Mouse (Mus musculus): ENCODE results near the gene Rptor.

The Rptor gene

DNA sequence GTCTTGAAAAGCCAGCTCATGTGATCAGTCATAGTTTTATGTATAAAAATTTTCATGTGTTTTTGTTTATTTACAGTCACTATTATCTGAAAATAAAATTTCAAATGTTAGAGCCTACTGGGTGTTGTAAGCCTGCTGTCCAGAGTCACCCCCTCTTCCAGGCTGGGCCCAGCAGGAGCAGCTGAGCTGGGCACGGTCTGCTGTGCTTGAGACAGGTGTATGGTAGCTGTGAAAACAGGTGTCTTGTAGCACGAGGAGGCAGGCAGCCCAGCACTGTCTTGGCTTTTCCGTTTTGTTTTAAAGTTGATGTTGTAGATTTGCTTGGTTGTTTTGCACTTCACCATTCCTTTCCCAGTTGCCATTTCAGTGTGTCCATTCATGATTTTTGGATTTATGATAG, 87.2 kb downstream of the Rptor start:
- DNase-seq (ENCODE audit: low spot score): no peak

DNA sequence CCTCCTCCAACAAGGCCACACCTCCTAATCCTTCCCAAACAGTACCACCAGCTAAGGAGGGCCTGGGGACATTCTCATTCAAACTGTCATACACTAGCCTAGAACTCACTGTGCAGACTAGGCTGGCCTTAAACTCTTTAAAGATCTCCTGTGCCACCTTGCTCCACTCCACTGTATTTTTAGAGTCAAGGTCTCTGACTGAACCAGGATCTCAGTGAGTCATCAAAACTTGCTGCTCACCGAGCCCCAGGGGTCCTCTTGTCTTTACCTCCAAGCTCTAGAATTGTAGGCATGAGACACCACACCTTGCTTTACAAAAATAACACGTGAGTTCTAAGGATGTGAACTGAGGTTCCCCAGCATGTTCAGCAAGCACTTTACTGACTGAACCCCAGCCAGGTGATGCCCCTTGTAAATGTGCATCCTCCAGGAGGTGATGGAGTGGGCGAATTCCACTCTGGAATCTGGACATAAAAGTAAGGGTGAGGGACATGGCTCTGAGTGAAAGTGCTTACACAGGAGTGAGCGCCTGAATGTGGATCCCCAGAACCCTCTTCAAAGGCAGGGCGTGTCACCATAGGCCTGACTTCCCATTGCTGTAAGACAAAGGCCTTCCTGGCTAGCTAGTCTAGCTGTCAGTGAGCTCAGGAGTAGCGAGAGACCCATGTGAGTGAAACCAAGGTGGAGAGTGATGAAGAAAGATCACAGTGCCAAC, 89.6 kb downstream of the Rptor start:
- DNase-seq (ENCODE audit: low spot score): no peak

DNA sequence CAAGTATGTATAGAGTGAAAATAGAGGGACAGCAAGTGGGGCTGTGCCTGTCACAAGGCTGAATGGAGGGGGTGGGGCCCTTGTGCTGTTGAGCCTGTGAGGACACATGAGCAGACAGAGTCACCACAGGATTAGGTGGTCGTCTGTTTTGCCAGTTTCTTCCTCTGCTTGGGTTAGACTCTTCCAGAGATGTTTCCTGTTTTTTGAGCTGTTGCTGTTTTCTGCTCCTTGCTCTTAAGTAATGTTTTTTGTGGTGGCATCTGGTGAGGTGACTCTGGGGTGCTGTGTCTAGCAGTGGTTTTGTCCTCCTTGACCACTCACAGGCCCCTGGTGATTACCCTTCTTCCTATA, 90.2 kb downstream of the Rptor start:
- no peak for DNase-seq (ENCODE audit: low spot score)

DNA sequence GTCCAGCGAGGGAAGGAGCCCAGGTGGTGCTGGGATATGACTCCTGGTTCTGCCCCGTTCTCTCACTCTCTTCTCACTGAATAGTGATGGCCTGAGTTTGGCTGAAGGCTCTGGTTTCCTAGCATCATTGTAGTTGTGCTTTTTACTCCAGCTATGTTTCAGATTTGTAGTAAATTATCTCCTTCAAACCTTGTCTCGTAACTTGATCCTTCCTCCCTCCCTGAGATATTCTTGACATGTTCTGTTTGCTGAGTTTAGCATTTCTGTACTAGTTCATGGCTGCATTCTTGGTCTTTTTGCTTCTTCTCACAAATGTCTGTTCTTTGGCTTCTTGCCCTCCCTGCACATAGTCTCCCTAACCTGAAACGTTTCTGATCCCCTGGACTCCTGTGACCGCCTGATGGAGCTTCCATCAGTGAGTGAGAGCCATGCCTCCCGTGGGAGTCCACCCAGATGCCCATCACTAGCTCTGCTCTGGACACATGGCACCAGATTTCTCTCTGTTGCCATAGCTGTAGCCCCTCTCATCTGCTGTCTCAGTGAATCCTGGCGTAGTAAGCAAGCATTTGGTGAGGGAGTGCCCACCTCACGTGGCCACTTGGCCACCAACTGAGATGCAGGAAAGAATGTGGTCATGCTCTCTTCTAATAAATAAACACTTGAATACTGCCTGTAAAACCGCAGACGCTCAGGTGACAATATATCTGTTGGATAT, 91.6 kb downstream of the Rptor start:
- no peak for DNase-seq (ENCODE audit: low spot score)

GRCm38 (mm10) chr11:119696401-119696800, 93.7 kb downstream of the Rptor start:
- DNase-seq (ENCODE audit: low spot score): no peak

GRCm38 (mm10) chr11:119705381-119706066, 102.8 kb downstream of the Rptor start:
- no peak for DNase-seq (ENCODE audit: low spot score)

GRCm38 (mm10) chr11:119707259-119707658, 104.6 kb downstream of the Rptor start:
- peak; percentile 13 for DNase-seq (ENCODE audit: low spot score)

DNA sequence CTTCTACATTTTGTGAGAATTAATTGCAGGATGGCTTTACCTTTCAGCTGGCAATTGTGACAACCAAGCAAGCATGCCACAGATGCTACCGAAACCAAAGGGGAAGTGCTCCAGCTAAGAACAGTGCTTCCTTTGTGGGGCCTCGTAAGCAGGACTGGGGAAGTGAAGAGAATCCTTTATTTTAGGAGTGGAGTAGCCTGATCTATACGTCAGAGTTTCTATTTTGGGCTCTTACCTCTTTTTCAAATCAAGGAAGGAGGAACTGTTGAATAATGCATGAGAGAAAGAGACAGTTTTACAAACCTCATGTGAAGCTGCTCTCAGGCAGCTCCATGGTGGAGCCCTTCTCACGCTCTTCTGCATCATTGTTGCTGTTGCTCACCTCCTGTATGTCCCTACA, 106.5 kb downstream of the Rptor start:
- no peak for DNase-seq (ENCODE audit: low spot score)

- DNase-seq (ENCODE audit: low spot score): peak; percentile 51
These were observed 107.6 kb downstream of the Rptor start for GRCm38 (mm10) chr11:119710338-119710737.

GRCm38 (mm10) chr11:119710822-119711221, 108.1 kb downstream of the Rptor start:
- DNase-seq (ENCODE audit: low spot score): peak; percentile 39

GRCm38 (mm10) chr11:119715437-119715836, 112.7 kb downstream of the Rptor start:
- no peak for DNase-seq (ENCODE audit: low spot score)

- DNase-seq (ENCODE audit: low spot score): no peak
These were observed 113.3 kb downstream of the Rptor start for GRCm38 (mm10) chr11:119715841-119716596.

- DNase-seq (ENCODE audit: low spot score): no peak
These were observed 115.4 kb downstream of the Rptor start for GRCm38 (mm10) chr11:119718115-119718514.

DNA sequence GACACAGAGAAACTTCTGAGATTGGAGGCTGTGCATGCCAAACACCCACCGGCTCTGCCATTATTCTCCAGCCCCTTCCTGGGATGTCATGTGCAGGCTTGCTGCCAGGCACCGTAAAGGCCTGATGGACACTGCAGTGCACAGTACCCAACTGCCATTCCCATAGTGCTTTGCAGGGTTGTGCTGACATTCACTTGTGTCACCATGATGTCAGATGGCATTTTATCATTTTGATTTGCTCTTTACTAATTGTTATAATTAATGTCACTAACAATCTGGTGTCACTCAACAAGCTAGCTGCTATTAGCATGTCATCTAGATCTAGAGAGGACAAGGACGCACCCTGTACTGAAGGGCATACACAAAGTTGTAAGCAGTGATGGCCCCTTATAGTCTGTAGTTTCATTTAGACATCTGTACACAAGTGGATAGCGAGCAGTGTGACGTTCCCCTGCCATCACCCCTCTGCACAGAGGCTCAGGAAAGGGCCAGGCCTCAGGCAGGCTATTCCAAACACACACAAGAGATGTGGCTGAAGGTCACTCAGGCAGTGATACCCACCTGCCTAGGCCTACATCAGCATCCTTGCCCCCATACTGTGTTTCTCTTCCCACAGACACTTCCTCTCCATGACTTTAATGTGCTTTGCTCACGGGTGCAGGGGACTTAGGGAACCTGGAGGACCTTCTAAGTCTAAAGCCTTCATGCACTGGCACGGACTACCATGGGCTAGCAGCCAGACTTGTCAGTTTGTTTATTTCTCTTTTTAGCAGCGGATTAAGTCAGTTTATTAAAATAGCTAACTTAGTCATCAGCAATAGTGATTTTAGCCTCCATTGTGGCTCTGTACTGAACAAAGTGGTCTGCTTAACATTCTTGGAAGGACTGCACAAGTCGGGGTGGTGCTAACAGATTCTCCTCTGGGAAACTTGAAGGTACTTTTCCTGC, 117.7 kb downstream of the Rptor start:
- peak; percentile 70 for DNase-seq (ENCODE audit: low spot score)

DNA sequence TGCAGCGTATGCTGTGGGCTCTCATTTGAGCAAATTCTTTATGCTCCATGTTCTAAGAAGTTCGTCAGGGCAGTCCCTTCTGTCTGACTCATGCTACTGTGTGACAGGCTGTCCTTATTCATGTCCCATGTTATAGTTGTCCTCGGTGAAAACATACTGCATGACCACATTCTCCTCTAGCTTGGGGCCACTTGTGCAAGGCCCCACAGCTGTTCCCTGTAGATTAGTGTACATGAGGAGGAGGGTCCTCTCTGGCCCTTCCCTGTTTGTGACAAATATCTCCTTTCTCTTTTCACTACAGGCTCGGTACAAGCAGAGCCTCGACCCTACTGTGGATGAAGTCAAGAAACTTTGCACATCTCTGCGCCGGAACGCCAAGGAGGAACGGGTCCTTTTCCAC, 122.0 kb downstream of the Rptor start:
- no peak for DNase-seq (ENCODE audit: low spot score)

- peak; percentile 8 for DNase-seq (ENCODE audit: low spot score)
These were observed 128.7 kb downstream of the Rptor start for GRCm38 (mm10) chr11:119731382-119731781.

GRCm38 (mm10) chr11:119732362-119732761, 129.7 kb downstream of the Rptor start:
- no peak for DNase-seq (ENCODE audit: low spot score)

DNA sequence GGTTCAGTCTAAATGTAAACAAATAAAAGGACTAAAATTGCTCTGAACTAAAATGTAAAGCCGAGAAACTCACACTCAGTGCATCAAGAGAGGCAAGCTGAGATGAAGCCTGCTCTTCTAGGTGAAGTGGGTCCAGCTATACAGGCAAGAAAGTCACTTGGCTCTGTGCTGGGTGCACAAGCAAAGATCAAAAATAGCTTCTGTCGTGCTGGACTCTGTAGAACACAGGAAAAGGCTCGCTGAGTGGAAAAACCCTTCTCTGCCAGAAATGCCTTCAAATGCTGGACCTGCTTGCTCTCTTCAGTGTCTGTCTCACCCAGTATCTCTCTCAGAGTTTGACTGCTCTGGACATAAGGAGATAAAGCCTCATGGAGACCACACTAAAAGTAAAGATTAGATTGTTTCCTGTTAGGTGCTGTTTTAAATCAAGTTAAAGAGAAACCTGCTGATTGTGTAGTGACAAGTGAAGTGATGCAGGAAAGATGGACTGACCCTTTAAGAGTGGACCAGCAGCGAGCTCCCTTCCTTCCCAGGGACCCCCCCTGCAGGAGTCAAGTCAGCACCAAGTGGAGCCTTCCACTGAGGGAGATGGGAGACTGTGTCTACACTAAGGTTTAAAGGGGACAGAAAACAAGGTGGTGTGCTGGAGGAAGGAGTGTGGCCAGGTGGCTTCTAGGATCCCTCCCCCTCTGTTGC, 130.4 kb downstream of the Rptor start:
- DNase-seq (ENCODE audit: low spot score): no peak

DNA sequence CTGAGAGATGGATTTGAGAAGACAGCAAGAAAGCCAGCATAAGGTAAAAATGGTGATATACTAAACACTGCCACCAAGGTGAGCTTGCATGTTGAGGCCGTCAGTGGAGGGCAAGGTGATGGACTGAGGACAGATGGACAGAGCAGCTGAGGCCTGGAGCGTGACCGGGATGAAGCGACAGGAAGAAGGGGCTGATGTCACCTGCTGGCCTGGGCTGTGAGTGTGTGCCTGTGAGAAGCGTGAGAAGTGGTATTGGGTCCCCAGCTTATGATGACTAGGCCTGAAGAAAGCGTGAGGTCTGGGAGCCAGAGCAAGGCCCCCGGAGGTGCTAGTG, 130.9 kb downstream of the Rptor start:
- DNase-seq (ENCODE audit: low spot score): no peak

DNA sequence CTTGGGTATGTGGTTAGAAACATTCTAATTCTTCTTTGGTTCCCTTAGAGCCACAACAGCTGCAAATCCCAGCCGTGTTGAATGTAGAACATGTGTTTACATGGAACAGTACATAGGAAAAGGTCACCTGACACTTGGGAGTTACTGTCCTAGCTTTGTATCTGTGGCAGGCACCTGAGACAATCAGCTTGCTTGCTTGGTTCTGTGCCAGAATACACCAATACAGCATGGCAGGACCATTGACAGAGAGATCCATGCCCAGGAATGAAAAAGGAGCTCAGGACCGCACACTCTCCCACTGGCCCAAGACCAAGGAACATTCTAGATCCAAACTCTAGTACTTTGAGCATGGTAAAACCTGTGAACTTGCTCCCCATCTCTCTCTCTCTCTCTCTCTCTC, 132.4 kb downstream of the Rptor start:
- no peak for DNase-seq (ENCODE audit: low spot score)
